Mouse (Mus musculus) urinary bladder, postnatal 25 days (tissue): ENCODE data around the gene Ambra1.

Source experiments
- DNase-seq: peaks from one replicate; pipeline ENCODE4 v3.0.0; 2022; ENCODE audit warnings: low spot score

Ambra1 gene

GRCm38 (mm10) chr2:91921790-91922570, 192.0 kb downstream of the Ambra1 start:
- DNase-seq = no peak

DNA sequence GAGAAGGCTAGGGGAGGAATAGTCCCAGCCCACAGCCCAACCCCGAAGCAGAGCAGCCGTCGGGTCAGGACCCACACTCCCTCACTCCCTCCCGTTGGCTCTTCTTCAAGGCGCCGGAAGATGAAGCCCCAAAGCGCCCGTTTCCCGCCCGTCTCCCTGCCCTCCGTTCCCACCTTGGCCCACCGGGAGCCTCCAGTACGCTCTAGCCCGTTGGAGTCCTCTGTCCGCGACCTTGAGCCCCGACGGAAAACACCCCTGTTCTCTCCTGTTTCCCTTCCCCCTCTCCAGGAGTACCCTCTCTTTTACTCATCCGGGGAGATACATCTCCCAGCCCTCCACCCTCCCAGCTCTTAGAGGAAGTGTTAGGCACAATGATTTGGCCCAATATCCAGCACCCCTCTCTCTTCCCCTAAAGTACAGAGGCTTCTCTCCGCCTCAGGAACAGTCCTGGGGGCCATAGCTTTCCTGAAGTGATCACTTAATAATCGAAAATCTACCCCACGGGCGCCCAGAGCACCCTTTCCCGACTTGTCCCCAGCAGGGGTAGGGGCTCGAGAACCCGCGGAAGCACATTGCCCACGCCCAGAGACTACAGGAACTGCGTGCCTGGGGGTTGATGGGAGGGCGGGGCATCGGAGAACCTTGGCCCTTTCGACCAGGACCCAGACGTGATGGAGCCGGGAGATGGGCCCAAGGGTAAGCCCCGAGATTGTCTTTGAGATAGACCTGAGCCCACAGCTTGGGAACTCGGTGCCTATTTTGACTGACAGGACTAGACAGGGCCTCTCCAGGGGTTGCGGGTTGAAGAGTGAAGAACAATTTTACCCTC, 192.9 kb downstream of the Ambra1 start:
- DNase-seq = no peak

DNA sequence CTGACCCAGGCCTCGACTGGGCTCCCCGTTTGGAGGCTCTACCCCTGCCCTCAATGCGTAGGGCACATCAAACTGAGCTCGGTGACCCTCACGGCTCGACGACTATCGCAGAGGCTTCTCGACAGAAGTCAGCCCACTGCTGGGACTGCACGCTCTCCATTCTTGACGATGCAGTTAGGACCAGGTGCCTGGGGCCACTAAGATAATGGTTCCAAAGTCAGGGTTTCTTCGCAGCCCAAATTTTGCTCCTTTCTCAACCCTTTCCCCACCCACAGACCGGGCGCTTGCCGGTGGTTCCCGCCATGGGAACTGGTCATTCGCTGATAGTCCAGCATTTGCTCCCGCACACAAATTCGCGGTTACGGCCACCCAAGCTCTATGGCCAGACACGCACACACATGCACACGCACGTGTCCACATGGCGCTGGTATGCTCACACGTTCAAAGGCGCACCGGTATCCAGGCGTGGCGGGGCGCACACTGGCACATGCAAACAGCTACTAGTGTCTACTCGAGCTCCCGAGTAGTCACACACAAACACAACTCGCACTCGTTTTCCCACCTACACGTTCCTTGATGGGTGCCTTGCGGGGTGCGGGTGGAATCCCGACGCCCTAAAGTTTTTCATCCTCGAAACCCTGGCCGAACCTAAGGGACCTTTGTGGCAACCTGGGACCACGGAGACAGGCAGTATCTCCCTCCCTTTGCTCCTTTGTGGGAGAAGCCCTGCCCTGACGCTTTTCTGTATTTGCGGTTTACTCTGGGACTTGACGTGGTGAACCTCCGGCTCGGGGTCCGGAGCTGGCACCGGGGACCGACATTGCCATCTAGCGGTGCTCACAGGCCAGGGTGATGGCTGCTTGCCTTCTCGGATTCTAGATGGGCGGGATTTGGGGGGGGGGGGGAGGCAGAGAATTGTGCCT, 193.7 kb downstream of the Ambra1 start:
- DNase-seq = peak; percentile 56

DNA sequence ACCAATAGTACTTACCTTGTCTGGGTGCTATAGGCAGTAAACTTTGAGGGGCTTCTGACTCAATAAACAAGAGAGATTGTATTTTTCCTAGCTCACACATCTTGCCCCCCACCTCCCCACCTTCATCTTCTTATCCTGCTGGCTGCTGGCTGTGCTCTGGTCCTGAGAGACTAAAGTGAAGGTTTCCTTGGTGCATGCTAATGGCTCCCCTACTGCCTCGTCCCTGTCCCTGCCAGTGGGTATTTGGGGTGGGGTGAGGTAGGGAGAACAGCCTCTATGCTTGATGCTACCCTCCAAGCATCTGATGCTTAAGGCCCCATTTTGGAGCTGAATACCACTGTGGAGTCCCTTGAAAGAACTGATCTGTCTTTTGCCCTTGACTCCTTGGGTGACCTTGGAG, 194.8 kb downstream of the Ambra1 start:
- DNase-seq = no peak

- no peak for DNase-seq
Measured at GRCm38 (mm10) chr2:91925442-91925841, 195.5 kb downstream of the Ambra1 start.

- no peak for DNase-seq
Measured at GRCm38 (mm10) chr2:91926949-91927348, 197.0 kb downstream of the Ambra1 start, which contains the start of gene Chrm4. Chrm4 (plus strand) TSS chr2:91927249.

DNA sequence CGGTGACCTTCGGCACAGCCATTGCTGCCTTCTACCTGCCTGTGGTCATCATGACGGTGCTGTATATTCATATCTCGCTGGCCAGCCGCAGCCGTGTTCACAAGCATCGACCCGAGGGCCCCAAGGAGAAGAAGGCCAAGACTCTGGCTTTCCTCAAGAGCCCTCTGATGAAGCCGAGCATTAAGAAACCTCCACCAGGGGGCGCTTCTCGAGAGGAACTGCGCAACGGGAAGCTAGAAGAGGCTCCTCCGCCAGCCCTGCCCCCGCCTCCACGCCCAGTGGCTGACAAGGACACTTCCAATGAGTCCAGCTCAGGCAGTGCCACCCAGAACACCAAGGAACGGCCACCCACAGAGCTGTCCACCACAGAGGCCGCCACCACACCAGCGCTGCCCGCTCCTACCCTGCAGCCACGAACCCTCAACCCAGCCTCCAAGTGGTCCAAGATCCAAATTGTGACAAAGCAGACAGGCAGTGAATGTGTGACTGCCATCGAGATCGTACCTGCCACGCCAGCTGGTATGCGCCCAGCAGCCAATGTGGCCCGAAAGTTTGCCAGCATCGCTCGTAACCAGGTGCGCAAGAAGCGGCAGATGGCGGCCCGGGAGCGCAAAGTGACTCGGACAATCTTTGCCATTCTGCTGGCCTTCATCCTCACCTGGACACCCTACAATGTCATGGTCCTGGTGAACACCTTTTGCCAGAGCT, 198.0 kb downstream of the Ambra1 start:
- DNase-seq = peak; percentile 76

GRCm38 (mm10) chr2:91928534-91929350, 198.8 kb downstream of the Ambra1 start:
- no peak for DNase-seq

GRCm38 (mm10) chr2:91929455-91929854, 199.5 kb downstream of the Ambra1 start:
- no peak for DNase-seq

GRCm38 (mm10) chr2:91929936-91930335, 200.0 kb downstream of the Ambra1 start:
- DNase-seq = peak; percentile 63

GRCm38 (mm10) chr2:91930761-91931291, 200.9 kb downstream of the Ambra1 start:
- no peak for DNase-seq

DNA sequence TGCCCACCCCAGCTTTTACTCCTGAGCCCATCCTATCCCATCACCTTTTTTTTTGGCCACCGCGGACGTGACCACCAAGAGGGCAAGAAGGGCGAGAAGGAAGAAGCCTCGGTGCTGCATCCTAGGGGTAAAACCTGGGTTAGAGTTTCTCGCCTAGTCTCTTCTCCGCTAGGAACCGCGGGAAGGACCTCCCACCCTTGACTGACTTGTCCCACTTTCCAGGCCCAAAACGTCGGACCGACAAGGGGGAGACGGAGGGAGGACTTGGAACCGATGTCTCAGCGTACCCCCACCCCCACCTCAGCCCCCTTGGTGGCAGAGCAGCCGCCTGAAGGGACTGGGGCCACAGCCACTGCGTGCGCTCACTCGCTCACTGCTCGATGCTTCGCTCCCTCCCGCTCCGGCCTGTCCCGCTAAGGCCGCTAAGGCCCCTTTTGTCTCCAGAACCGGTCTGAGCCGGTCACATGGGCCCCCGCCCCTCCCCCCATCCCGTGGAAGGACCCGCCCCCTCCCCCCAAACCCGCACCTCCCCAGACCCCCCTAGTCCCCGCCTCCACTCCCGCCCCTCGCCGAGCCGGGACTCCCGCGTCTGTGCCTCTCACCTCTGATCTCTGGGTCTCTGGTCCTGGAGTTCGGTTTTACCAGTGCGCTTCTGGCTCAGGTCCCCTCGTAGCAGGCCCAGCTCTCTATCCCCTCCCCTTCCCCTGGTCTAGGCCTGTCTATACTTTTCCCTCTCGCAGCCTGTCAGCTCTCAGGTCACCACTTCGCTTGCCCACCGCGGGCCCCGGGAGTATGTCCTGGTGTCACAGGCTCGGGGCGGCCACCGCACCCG, 201.6 kb downstream of the Ambra1 start:
- DNase-seq = no peak

DNA sequence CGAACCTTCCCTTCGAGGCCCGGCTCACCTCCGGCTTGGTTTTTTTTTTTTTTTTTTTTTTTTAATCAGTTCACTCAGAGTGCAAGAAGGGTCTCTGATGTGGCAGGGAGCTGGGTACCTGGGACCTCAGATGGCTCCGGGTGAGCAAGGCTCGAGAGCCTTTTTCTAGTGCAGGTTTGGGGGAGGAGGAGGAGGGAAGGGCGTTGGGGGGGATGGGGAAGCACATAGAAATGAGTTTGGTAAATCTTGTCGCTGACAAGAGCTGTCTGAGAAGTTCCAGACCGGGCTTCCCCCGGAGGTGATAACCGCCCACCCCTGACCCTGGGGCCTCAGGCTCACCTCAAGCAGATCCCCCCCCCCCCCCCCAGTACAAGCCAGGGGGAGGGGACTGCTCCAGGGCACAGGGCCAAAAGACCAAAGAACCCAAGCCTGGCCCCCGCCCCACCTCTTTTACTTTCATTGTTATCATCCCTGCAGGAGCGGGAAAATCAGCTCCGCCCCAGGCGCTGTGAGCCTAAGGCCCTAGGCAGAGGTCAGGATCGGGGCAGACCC, 202.3 kb downstream of the Ambra1 start, which contains the start of gene Mdk:
Gene Mdk, minus strand, starts transcription at position 138 of the 552 bp plus-strand sequence.
- DNase-seq = no peak

DNA sequence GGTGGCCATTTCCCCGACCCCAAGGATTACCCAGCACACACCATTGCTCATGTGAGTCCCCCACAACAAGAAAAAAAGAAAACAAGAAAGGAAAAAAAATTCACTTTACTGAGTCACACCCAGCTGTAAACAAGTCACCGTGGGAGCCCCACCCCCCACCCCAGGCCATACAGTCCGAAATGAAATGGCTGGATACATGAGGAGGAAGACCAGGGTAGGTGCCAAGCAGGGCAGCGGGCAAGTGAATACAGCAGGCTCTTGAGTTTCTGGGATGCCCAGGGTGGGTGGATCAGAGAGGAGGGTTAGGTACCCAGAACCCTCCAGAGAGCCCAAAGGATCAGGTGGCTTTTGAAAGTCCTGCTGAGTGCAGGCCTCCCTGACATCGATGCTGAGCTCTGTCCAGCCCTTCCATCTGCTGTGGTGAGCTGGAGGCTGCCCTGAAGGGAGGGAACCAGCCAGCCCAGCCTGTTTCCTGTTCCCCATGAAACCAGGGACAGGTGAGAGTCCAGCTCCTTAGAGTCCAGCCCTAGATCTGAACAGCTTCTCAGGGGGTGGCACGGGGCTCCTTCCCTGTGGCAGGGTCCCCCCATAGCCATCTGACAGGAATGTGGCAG, 202.9 kb downstream of the Ambra1 start:
- DNase-seq = no peak

DNA sequence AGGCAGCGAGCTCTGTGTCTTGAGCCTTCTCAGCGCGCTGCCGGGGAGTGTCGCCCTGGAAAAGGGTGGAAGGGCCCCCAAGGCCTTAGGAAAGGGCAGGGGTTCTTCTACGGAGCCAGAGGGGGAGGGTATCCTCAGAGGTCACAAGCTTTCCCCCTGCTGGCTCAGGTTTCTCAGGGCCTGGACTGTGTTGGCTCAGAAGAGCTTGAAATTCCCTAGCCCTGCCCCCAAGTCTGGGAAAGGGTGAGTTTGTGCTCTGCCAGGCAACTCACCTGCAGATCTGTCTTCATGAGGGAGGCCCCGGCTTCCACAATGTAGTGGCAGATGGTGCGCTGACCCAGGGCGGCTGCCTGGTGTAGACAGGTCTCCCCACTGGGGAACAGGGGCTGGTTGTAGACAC, 203.5 kb downstream of the Ambra1 start:
- DNase-seq = no peak

DNA sequence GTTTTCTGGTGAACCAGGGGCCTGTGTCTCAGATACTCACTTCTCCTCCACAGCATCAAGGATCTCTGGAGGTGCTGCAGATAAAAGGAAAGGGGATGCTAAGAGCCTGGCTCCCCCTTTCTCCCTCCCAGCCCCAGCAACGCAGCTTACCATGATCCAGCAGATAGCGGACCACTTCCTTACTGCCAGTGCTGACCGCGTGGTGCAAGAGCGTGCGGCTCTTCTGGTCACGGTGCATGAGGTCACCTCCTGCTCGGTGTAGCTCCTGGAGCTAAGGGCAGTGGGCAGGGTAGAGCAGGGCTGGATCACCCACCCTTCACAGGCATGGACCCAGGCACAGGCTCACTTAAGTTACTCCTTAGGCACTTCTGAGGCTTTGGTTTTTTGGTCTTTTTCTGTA, 204.1 kb downstream of the Ambra1 start:
- DNase-seq = no peak

GRCm38 (mm10) chr2:91934826-91935525, 205.0 kb downstream of the Ambra1 start:
- DNase-seq = no peak

DNA sequence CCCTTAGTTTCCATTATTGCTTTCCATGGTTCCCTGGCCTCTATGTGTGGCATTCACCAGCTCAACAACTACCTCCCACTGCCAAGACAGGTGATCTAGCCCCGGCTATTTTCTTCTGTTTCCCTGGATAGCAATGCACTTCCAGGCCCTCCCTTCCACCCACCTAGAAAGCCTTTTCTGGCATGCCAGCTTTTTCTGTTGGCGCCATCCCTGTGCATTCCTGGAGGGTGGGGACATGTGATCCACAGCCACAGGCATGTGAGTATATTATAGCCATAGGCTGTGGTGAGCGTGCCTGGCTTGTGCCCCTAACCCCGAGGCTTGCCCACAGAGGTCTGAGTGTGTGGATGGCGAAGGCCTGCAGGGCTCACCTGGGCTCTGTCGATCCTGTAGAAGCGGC, 206.2 kb downstream of the Ambra1 start:
- DNase-seq = no peak
